Mouse (Mus musculus) liver, embryonic 16.5 days (tissue): ENCODE data around the gene Mrps15. TPM values are rescaled to one million over a fixed set of nuclear protein-coding genes. Genes with fewer than 3 reads are reported as not detected.
"Not testable (repeated sequence)": the region's sequence is repeated elsewhere in the genome, so short reads cannot be mapped to it uniquely, and the experiment has no call there.

Source experiments
- ATAC-seq: fragments of 200-750 bp; cut with Nextera tagmentation; 2 replicates; pipeline ENCODE4 v1.8.0; 2017; ENCODE audit warnings: low read depth, mild to moderate bottlenecking, moderate number of reproducible peaks, moderate library complexity
- H3K27ac ChIP-seq: fragments of 300-500 bp; sonication (generic); 2 replicates; pipeline ENCODE4 v1.5.1; 2014; ENCODE audit warnings: mild to moderate bottlenecking, low read length
- H3K27me3 ChIP-seq: fragments of 300-500 bp; sonication (generic); 2 replicates; pipeline ENCODE4 v1.6.1; 2014; ENCODE audit warnings: low read depth, low read length, mixed read lengths; ENCODE audit not compliant: control insufficient read depth, insufficient read depth
- H3K36me3 ChIP-seq: fragments of 300-500 bp; sonication (generic); 2 replicates; pipeline ENCODE4 v1.6.1; 2014; ENCODE audit warnings: mild to moderate bottlenecking; ENCODE audit not compliant: control insufficient read depth, insufficient read depth
- H3K4me1 ChIP-seq: fragments of 300-500 bp; sonication (generic); 2 replicates; pipeline ENCODE4 v1.6.1; 2014; ENCODE audit warnings: low read depth, low read length, mixed read lengths; ENCODE audit not compliant: control insufficient read depth
- H3K4me2 ChIP-seq: fragments of 300-500 bp; sonication (generic); 2 replicates; pipeline ENCODE4 v1.6.1; 2014; ENCODE audit warnings: low read depth, low read length, mixed read lengths
- H3K4me3 ChIP-seq: fragments of 300-500 bp; sonication (generic); 2 replicates; pipeline ENCODE4 v1.5.1; 2014; ENCODE audit warnings: low read depth, mild to moderate bottlenecking, low read length
- H3K9ac ChIP-seq: fragments of 300-500 bp; sonication (generic); 2 replicates; pipeline ENCODE4 v1.6.1; 2014; ENCODE audit warnings: low read depth, low read length
- H3K9me3 ChIP-seq: fragments of 300-500 bp; sonication (generic); replicated peaks from 2 replicates; pipeline ENCODE4 v1.6.1; 2016; ENCODE audit warnings: low read length; ENCODE audit not compliant: control insufficient read depth
- WGBS: fragments of 180-500 bp; shearing (Covaris S2); extraction: QIAGEN DNeasy Blood & Tissue Kit; methylation state at CpG from one replicate; pipeline ENCODE4 v1.1.7; 2014; ENCODE audit not compliant: insufficient replicate concordance; 5-methylcytosine and 5-hydroxymethylcytosine counted together
- polyA plus RNA-seq: library from polyadenylated mRNA; unstranded; fragments of >200 nt; fragmentation: Nextera tagmentation; extraction: Ambion mirVana; gene quantifications from 2 replicates; pipeline ENCODE4 v1.2.1, GENCODE M21; 2015

Gene Mrps15
- polyA plus RNA-seq, 1 experiment from 2014 or later: 65.7 TPM

- no peak overlapping the region for H3K27ac ChIP-seq
- no peak overlapping the region for H3K4me2 ChIP-seq
- H3K9ac ChIP-seq: no peak overlapping the region
Measured at GRCm38 (mm10) chr4:126090101-126090847, 43.5 kb downstream of the Mrps15 start.

GRCm38 (mm10) chr4:126090848-126091124 lies 44.1 kb downstream of the Mrps15 start:
- WGBS: 49% methylated on average over 4 of the region's 4 CpGs
- Histone ChIP-seq H3K27me3 (no peaks in the 10 kb centered on the region), H3K9ac (no peak overlapping the region), H3K27ac (no peak overlapping the region), H3K4me2 (no peak overlapping the region), H3K4me3 (no peak overlapping the region), H3K9me3 (no peaks in the 10 kb centered on the region), H3K4me1 (peaks cover 4% of the 10 kb centered on the region), H3K36me3 (no peaks in the 10 kb centered on the region)
- ATAC-seq: no peak

More at GRCm38 (mm10) chr4:126090101-126090847, 43.5 kb downstream of the Mrps15 start:
- H3K27me3 ChIP-seq: no peaks in the 10 kb centered on the region
- peak; percentile 50 for ATAC-seq
- H3K4me1 ChIP-seq: peaks cover 4% of the 10 kb centered on the region
- H3K36me3 ChIP-seq: no peaks in the 10 kb centered on the region
- H3K9me3 ChIP-seq: no peaks in the 10 kb centered on the region
- 33% methylated on average over 7 of the region's 7 CpGs for WGBS
- no peak overlapping the region for H3K4me3 ChIP-seq

DNA sequence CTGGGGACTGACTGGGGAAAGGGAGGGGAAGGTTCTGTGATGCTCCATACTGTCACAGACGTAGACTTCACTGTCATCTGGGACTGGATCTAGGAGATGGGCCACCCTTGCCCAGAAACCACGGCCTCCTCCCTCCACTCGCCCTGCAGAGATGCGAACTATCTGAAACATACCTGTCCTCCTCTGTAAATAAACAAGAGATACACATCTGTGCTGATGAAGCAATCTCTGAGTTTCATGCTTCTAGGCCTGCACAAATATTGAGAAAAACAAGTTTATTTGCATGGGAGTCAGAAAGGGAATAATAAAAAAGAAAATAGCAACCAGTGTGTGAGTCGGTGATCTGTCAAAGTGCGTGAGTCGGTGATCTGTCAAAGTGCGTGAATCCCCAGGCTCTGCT lies 45.1 kb downstream of the Mrps15 start:
- WGBS: 70% methylated on average over 8 of the region's 8 CpGs
- H3K27ac ChIP-seq: no peak overlapping the region
- H3K4me3 ChIP-seq: no peak overlapping the region
- H3K9ac ChIP-seq: no peak overlapping the region
- no peak for ATAC-seq
- H3K4me1 ChIP-seq: peaks cover 6% of the 10 kb centered on the region
- H3K4me2 ChIP-seq: no peak overlapping the region
- H3K9me3 ChIP-seq: no peaks in the 10 kb centered on the region
- H3K36me3 ChIP-seq: no peaks in the 10 kb centered on the region
- H3K27me3 ChIP-seq: no peaks in the 10 kb centered on the region

DNA sequence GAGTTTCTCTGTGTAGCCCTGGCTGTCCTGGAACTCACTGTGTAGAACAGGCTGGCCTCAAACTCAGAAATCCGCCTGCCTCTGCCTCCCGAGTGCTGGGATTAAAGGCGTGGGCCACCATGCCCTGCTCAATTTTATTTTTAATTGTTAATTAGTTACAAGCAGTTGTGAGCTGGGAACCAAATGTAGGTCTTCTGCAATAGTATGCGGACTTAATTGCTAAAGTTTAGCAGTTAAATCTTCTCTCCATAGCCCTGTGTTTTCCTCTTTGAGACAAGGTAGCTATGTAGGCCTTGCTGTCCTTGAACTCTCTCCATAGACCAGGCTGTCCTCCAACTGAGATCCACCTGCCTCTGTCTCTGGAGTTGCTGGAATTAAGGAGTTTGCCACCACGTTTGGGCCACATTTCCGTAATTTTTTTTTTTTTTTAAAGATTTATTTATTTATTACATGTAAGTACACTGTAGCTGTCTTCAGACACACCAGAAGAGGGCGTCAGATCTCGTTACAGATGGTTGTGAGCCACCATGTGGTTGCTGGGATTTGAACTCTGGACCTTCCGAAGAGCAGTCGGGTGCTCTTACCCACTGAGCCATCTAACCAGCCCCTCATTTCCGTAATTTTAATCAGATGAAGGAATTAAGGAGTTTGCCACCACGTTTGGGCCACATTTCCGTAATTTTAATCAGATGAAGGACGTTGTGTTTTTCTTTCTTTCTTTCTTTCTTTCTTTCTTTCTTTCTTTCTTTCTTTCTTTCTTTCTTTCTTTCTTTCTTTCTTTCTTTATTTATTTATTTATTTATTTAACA lies 49.1 kb downstream of the Mrps15 start:
- not testable (repeated sequence) for H3K36me3 ChIP-seq, H3K27me3 ChIP-seq, ATAC-seq, H3K9me3 ChIP-seq, H3K27ac ChIP-seq, H3K9ac ChIP-seq
- Histone ChIP-seq H3K4me3 (peak overlapping the region; percentile 78), H3K4me1 (peaks cover 33% of the 10 kb centered on the region), H3K4me2 (peak overlapping the region; percentile 86; the same call in 1 of the 2 replicates)
- 50% methylated on average over 14 of the region's 14 CpGs for WGBS

DNA sequence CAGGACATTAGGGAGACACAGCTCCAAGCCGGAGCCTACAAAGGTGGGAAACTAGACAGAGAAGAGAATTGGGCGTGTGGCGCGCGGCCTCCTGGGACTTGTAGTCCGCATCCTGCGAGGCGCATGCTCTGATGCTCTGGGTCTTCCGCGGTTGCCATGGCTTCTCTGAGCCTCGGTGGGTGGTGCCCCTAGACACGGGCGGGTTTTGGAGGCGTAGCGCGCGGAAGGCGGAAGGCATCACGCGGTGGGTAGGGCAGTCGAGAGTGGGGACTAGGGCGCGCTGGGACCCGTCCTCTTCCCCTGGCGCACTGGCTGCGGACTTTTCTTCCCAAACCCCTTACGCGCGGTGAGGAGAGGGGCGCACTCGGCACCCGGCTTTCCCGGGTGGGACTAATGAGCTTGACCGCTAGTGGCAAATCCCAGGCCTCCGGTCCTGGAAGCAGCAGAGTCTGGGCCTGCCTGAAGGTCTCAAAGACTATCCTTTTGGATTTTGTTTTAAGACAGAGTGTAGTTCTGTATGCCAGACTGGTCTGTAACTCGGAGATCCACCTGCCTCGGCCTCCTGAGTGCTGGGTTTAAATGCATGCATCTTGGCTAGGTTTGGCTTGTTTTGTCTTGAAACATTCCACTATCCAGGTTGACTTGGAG lies 49.9 kb downstream of the Mrps15 start, which contains the start of gene Lsm10:
Gene Lsm10, plus strand, starts transcription at position 160 of the 648 bp plus-strand sequence.
- H3K4me2 ChIP-seq: peak within 1 kb of the TSS; percentile 86
- peak within 1 kb of the TSS; percentile 84 for H3K9ac ChIP-seq
- no peaks in the 10 kb centered on the region for H3K36me3 ChIP-seq
- 1% methylated on average over 37 of the region's 37 CpGs for WGBS
- no peaks in the 10 kb centered on the region for H3K9me3 ChIP-seq
- H3K27ac ChIP-seq: peak within 1 kb of the TSS; percentile 78
- H3K4me1 ChIP-seq: peaks cover 35% of the 10 kb centered on the region
- H3K4me3 ChIP-seq: peak within 1 kb of the TSS; percentile 78
- no peaks in the 10 kb centered on the region for H3K27me3 ChIP-seq
- peak; percentile 100 for ATAC-seq

DNA sequence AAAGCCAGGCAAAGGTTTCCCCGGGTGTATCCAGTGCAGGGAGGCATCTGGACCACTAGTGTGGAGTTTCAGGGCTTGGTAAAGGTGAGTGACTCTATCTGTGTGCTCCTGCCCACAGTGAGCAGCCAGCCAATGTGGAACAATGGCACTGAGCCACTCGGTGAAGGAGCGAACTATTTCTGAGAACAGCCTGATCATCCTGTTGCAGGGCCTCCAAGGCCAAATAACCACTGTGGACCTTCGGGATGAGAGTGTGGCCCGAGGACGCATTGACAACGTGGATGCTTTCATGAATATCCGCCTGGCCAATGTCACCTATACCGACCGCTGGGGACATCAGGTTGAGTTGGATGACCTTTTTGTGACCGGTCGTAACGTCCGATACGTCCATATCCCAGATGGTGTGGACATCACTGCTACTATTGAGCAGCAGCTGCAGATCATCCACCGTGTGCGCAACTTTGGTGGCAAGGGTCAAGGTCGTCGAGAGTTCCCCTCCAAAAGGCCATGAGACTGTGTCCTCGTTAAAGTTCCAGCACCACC lies 51.1 kb downstream of the Mrps15 start:
- Histone ChIP-seq H3K36me3 (no peaks in the 10 kb centered on the region), H3K9me3 (no peaks in the 10 kb centered on the region), H3K27me3 (no peaks in the 10 kb centered on the region), H3K4me3 (no peak overlapping the region), H3K4me1 (peaks cover 47% of the 10 kb centered on the region), H3K4me2 (peak overlapping the region; percentile 86; the same call in 1 of the 2 replicates), H3K9ac (no peak overlapping the region), H3K27ac (peak overlapping the region; percentile 15; the same call in 1 of the 2 replicates)
- 85% methylated on average over 20 of the region's 20 CpGs for WGBS
- no peak for ATAC-seq

DNA sequence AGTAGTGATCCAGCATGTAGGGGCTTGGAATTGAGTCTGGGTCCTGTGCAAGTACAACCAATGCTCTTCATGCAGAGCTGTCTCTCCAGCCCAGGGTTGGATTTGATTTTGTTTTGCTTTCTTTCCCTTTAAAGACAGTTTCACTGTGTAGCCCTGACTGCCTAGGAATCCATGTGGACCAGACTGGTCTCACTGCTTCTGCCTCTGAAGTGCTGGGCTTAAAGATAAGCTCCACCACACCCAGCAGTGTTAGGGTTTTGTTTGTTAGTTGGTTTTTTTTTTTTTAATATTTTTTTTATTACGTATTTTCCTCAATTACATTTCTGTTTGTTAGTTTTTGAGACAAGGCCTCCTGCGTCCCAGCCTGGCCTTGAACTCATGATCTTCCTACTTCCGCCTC lies 52.6 kb downstream of the Mrps15 start:
- H3K9ac ChIP-seq: peak overlapping the region; percentile 52
- H3K27ac ChIP-seq: peak overlapping the region; percentile 89
- no peaks in the 10 kb centered on the region for H3K9me3 ChIP-seq
- no peaks in the 10 kb centered on the region for H3K36me3 ChIP-seq
- H3K4me2 ChIP-seq: peak overlapping the region; percentile 49
- H3K4me1 ChIP-seq: peaks cover 54% of the 10 kb centered on the region
- peak overlapping the region; percentile 17; the same call in 1 of the 2 replicates for H3K4me3 ChIP-seq
- H3K27me3 ChIP-seq: no peaks in the 10 kb centered on the region
- ATAC-seq: no peak
- WGBS: 44% methylated on average over 3 of the region's 3 CpGs

- Histone ChIP-seq H3K9me3 (no peaks in the 10 kb centered on the region), H3K4me1 (peaks cover 68% of the 10 kb centered on the region), H3K27me3 (no peaks in the 10 kb centered on the region), H3K36me3 (no peaks in the 10 kb centered on the region), H3K4me3 (no peak overlapping the region), H3K4me2 (no peak overlapping the region), H3K9ac (no peak overlapping the region), H3K27ac (peak overlapping the region; percentile 48; the same call in 1 of the 2 replicates)
- ATAC-seq: no peak
- WGBS: 79% methylated on average over 3 of the region's 3 CpGs
Measured at GRCm38 (mm10) chr4:126100764-126101163, 54.0 kb downstream of the Mrps15 start.
